Mouse (Mus musculus): Measurements from ENCODE around the gene Efnb3. TPM values are rescaled to one million over a fixed set of nuclear protein-coding genes. Genes with fewer than 3 reads are reported as not detected.

Gene Efnb3
- polyA plus RNA-seq, 1 experiment from 2014 or later, result 31.5 TPM

DNA sequence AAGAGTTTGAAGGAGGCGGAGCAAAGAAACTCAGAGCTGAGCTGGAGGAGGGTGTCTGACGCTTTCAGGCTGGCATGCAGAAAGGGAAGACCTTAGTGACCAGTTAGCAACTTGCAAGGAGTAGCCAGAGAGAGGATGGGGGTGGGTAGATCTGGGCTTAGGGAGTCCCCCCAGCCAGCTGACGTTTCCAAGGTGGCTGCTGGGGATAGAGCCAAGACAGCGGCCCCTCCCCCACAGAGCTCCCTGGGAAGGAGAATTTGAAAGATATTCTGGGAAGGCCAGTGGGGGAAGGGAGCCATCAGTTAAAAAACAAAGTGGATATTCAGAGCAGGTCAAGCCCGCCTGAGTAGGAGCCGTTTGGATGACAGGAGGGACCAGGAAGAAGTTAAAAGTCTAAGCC, 40.1 kb upstream of the Efnb3 start:
- Histone ChIP-seq H3K9ac (no peak overlapping the region), H3K4me2 (replicated peaks) (0 out of 2 replicates have a peak overlapping the region, but pooled peaks have one; percentile 8), H3K27me3 (no peaks in the 10 kb centered on the region), H3K9me3 (replicated peaks) (no peaks in the 10 kb centered on the region), H3K36me3 (no peaks in the 10 kb centered on the region), H3K4me1 (peaks cover 28% of the 10 kb centered on the region), H3K4me3 (replicated peaks) (no peak overlapping the region), H3K27ac (replicated peaks) (0 out of 2 replicates have a peak overlapping the region, but pooled peaks have one; percentile 36)
- 13% methylated on average over 6 of the region's 6 CpGs for WGBS
- ATAC-seq (ENCODE audit: insufficient number of reproducible peaks, low FRiP score, low TSS enrichment, low read depth), result no peak; the same call in 1 of the 2 replicates

DNA sequence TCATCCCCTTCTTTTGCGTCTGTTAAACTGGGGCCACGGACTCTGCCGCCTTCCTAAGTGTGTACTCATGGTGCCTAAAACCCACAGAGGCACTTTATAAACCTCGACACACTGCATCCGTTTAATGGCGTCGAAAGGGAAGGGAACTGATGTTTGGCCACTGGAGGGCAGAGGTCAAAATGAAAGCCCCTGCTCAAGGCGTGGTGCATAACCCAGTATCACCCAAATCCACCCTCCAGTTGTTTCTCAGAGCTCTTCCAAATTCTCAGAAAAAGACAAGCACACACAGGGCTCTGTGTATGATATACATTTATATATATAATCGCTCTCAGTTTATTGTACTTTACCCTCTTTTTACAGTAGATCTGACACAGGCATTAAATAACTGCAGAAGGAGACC, 39.4 kb upstream of the Efnb3 start:
- H3K27me3 ChIP-seq, result no peaks in the 10 kb centered on the region
- no peaks in the 10 kb centered on the region for H3K36me3 ChIP-seq
- H3K4me3 ChIP-seq (replicated peaks), result no peak overlapping the region
- no peak overlapping the region for H3K9ac ChIP-seq
- ATAC-seq (ENCODE audit: insufficient number of reproducible peaks, low FRiP score, low TSS enrichment, low read depth), result no peak
- H3K4me1 ChIP-seq, result peaks cover 22% of the 10 kb centered on the region
- 0 out of 2 replicates have a peak overlapping the region, but pooled peaks have one; percentile 12 for H3K27ac ChIP-seq (replicated peaks)
- no peaks in the 10 kb centered on the region for H3K9me3 ChIP-seq (replicated peaks)
- no peak overlapping the region for H3K4me2 ChIP-seq (replicated peaks)
- WGBS, result 15% methylated on average over 9 of the region's 9 CpGs

DNA sequence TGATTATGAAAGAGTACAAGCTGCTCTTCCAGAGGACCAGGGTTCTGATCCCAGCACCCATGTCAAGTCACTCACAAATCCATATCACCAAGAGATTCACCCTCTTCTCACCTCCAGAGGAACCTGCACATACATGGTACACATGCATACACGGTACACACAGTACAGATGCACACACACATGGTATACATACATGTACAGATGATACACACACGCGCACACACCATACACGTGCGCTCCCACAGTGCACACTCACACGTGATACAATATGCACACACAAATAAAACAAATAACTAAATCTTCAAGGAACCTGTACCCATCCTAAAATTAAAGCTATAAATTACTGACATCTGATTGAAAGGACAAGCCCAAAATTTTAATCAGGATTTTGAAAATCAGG, 34.8 kb upstream of the Efnb3 start:
- 95% methylated on average over 6 of the region's 6 CpGs for WGBS
- no peaks in the 10 kb centered on the region for H3K27me3 ChIP-seq

GRCm38 (mm10) chr11:69592799-69593198, 32.8 kb upstream of the Efnb3 start:
- no peaks in the 10 kb centered on the region for H3K9me3 ChIP-seq (replicated peaks)
- no peak overlapping the region for H3K4me2 ChIP-seq (replicated peaks)
- no peak overlapping the region for H3K9ac ChIP-seq
- WGBS, result 84% methylated on average over 4 of the region's 4 CpGs
- H3K27ac ChIP-seq (replicated peaks), result no peak overlapping the region
- ATAC-seq (ENCODE audit: insufficient number of reproducible peaks, low FRiP score, low TSS enrichment, low read depth), result no peak
- H3K27me3 ChIP-seq, result no peaks in the 10 kb centered on the region
- no peak overlapping the region for H3K4me3 ChIP-seq (replicated peaks)
- no peaks in the 10 kb centered on the region for H3K4me1 ChIP-seq
- H3K36me3 ChIP-seq, result peaks cover 49% of the 10 kb centered on the region

More for the DNA sequence above, 34.8 kb upstream of the Efnb3 start:
- Histone ChIP-seq H3K9me3 (replicated peaks) (no peaks in the 10 kb centered on the region), H3K36me3 (peaks cover 29% of the 10 kb centered on the region), H3K4me3 (replicated peaks) (no peak overlapping the region), H3K27ac (replicated peaks) (no peak overlapping the region), H3K4me2 (replicated peaks) (no peak overlapping the region), H3K9ac (no peak overlapping the region), H3K4me1 (peaks cover 2% of the 10 kb centered on the region)
- no peak for ATAC-seq (ENCODE audit: insufficient number of reproducible peaks, low FRiP score, low TSS enrichment, low read depth)

GRCm38 (mm10) chr11:69591899-69592637, 32.1 kb upstream of the Efnb3 start:
- H3K36me3 ChIP-seq, result peaks cover 56% of the 10 kb centered on the region
- no peaks in the 10 kb centered on the region for H3K27me3 ChIP-seq

GRCm38 (mm10) chr11:69591424-69591823, 31.4 kb upstream of the Efnb3 start:
- 92% methylated on average over 3 of the region's 3 CpGs for WGBS
- peaks cover 58% of the 10 kb centered on the region for H3K36me3 ChIP-seq

More at GRCm38 (mm10) chr11:69591899-69592637, 32.1 kb upstream of the Efnb3 start:
- 77% methylated on average over 7 of the region's 7 CpGs for WGBS
- Histone ChIP-seq H3K9me3 (replicated peaks) (no peaks in the 10 kb centered on the region), H3K4me2 (replicated peaks) (no peak overlapping the region), H3K4me3 (replicated peaks) (no peak overlapping the region), H3K27ac (replicated peaks) (peak overlapping the region; percentile 28; the same call in 1 of the 2 replicates), H3K9ac (no peak overlapping the region), H3K4me1 (no peaks in the 10 kb centered on the region)
- ATAC-seq (ENCODE audit: insufficient number of reproducible peaks, low FRiP score, low TSS enrichment, low read depth), result no peak

GRCm38 (mm10) chr11:69590622-69591021, 30.6 kb upstream of the Efnb3 start:
- H3K27ac ChIP-seq (replicated peaks), result no peak overlapping the region
- no peaks in the 10 kb centered on the region for H3K9me3 ChIP-seq (replicated peaks)
- H3K4me2 ChIP-seq (replicated peaks), result no peak overlapping the region
- peaks cover 58% of the 10 kb centered on the region for H3K36me3 ChIP-seq
- 93% methylated on average over 8 of the region's 8 CpGs for WGBS
- H3K4me3 ChIP-seq (replicated peaks), result no peak overlapping the region
- ATAC-seq (ENCODE audit: insufficient number of reproducible peaks, low FRiP score, low TSS enrichment, low read depth), result no peak
- H3K9ac ChIP-seq, result no peak overlapping the region
- no peaks in the 10 kb centered on the region for H3K4me1 ChIP-seq
- no peaks in the 10 kb centered on the region for H3K27me3 ChIP-seq

More at GRCm38 (mm10) chr11:69591424-69591823, 31.4 kb upstream of the Efnb3 start:
- Histone ChIP-seq H3K9ac (no peak overlapping the region), H3K4me1 (no peaks in the 10 kb centered on the region), H3K27me3 (no peaks in the 10 kb centered on the region), H3K9me3 (replicated peaks) (no peaks in the 10 kb centered on the region), H3K27ac (replicated peaks) (no peak overlapping the region), H3K4me2 (replicated peaks) (no peak overlapping the region), H3K4me3 (replicated peaks) (no peak overlapping the region)
- ATAC-seq (ENCODE audit: insufficient number of reproducible peaks, low FRiP score, low TSS enrichment, low read depth), result no peak

DNA sequence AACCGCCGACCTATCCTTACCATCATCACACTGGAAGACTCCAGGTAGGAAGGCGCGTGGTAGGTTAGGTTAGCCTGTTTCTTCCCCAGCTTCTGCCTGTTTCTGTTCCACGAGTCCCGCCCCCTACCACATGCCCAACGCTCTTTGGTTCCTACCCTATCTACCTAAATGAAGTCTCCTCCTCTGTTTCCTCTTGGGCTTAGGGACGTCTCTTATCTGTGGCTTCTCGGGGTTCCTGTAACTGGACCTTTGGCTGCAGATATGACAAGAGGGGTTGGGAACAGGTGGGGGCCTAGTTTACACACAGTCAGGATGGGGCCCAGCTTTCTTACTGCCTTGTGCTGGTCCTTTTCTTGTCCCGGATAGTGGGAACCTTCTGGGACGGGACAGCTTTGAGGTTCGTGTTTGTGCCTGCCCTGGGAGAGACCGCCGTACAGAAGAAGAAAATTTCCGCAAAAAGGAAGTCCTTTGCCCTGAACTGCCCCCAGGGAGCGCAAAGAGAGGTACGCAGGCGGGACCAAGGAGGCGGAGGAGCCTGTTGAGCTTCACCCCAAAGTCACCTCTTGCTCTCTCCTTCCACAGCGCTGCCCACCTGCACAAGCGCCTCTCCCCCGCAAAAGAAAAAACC, 29.3 kb upstream of the Efnb3 start:
- Histone ChIP-seq H3K9me3 (replicated peaks) (no peaks in the 10 kb centered on the region), H3K27ac (replicated peaks) (no peak overlapping the region), H3K27me3 (no peaks in the 10 kb centered on the region), H3K4me1 (no peaks in the 10 kb centered on the region), H3K36me3 (peaks cover 58% of the 10 kb centered on the region), H3K9ac (no peak overlapping the region), H3K4me2 (replicated peaks) (no peak overlapping the region), H3K4me3 (replicated peaks) (no peak overlapping the region)
- no peak for ATAC-seq (ENCODE audit: insufficient number of reproducible peaks, low FRiP score, low TSS enrichment, low read depth)
- WGBS, result 91% methylated on average over 22 of the region's 22 CpGs

GRCm38 (mm10) chr11:69585718-69586325, 25.8 kb upstream of the Efnb3 start:
- Histone ChIP-seq H3K27me3 (no peaks in the 10 kb centered on the region), H3K4me2 (replicated peaks) (no peak overlapping the region), H3K9me3 (replicated peaks) (no peaks in the 10 kb centered on the region), H3K36me3 (peaks cover 39% of the 10 kb centered on the region), H3K9ac (no peak overlapping the region), H3K27ac (replicated peaks) (no peak overlapping the region), H3K4me3 (replicated peaks) (no peak overlapping the region), H3K4me1 (peaks cover 10% of the 10 kb centered on the region)
- 84% methylated on average over 7 of the region's 7 CpGs for WGBS
- ATAC-seq (ENCODE audit: insufficient number of reproducible peaks, low FRiP score, low TSS enrichment, low read depth), result no peak

GRCm38 (mm10) chr11:69584937-69585336, 24.9 kb upstream of the Efnb3 start:
- H3K4me3 ChIP-seq (replicated peaks), result no peak overlapping the region
- no peak overlapping the region for H3K27ac ChIP-seq (replicated peaks)
- no peaks in the 10 kb centered on the region for H3K27me3 ChIP-seq
- ATAC-seq (ENCODE audit: insufficient number of reproducible peaks, low FRiP score, low TSS enrichment, low read depth), result no peak
- no peaks in the 10 kb centered on the region for H3K9me3 ChIP-seq (replicated peaks)
- no peak overlapping the region for H3K4me2 ChIP-seq (replicated peaks)
- 94% methylated on average over 13 of the region's 13 CpGs for WGBS
- peaks cover 10% of the 10 kb centered on the region for H3K4me1 ChIP-seq
- H3K9ac ChIP-seq, result no peak overlapping the region
- H3K36me3 ChIP-seq, result peaks cover 30% of the 10 kb centered on the region

DNA sequence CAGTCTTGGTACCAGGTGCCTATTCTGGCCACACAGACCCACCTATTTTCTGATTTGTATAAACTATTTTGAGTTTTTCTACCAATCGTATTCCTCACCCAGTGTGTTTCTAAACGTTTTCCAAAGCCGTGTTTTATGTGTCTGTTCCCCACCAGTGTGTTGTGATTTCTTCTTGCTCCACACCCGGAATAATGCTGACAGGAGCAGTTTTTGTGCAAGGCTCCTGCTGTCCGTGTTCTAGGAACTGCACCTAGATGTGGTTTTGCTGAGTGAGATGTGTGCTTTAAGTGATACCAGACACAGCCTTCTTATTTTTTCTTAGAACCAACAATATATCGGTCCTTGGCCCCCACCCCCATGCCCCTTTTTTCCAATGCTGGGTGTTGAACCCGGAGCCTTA, 24.0 kb upstream of the Efnb3 start:
- peaks cover 10% of the 10 kb centered on the region for H3K4me1 ChIP-seq
- no peaks in the 10 kb centered on the region for H3K27me3 ChIP-seq
- no peak overlapping the region for H3K4me3 ChIP-seq (replicated peaks)
- peaks cover 21% of the 10 kb centered on the region for H3K36me3 ChIP-seq
- H3K9ac ChIP-seq, result no peak overlapping the region
- WGBS, result 74% methylated on average over 7 of the region's 7 CpGs
- no peak overlapping the region for H3K27ac ChIP-seq (replicated peaks)
- no peak for ATAC-seq (ENCODE audit: insufficient number of reproducible peaks, low FRiP score, low TSS enrichment, low read depth)
- no peak overlapping the region for H3K4me2 ChIP-seq (replicated peaks)
- no peaks in the 10 kb centered on the region for H3K9me3 ChIP-seq (replicated peaks)

All from embryonic facial prominence, embryonic 15.5 days (tissue).